Comparison of ENCODE assay signal across 8 mouse cellular contexts in the genomic region with DNA sequence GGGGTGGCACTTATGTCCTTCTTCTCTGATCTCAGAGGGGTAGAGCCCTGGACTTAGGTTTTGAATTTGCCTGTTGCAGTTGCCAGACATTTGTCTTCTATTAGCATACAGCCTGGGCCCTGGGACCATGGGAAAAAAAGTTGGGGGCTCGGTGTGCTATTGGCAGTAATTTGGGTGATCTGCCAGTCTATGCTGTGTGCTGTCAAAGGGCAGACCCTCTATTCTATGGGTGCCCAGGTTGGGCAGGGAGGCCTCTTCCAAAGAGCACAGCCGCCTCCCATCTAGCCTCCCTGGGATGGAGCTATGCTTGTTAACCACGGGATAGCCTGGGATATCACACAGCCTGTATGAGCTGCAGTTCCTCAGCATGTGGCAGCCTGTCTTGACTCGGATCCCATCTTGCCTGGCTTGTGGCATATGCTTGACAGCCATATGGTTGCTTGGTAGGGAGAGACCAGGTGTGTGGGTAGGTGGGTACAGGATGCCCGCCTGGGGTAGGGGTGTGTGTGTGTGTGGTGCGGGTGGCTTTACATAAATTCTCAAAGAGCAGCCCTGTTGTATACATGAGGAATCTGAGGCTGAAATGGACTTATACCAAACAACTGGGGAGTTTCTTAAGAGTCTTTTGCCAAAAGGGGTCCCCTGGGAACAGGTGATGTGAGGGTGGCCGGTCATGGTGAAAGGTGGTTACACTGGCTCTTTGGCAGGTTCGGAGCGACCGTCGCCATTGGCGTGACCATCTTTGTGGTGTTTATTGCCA. TPM values are rescaled to one million over a fixed set of nuclear protein-coding genes. Genes with fewer than 3 reads are reported as not detected.
DNase-seq lines count a peak whose midpoint lies in the region; ATAC-seq and TF ChIP-seq lines count a peak whose summit lies in the region.

No protein-coding gene starts in this region.

- H3K36me3 ChIP-seq in kidney, embryonic 15.5 days, result peaks cover 51% of the 10 kb centered on the region
- peaks cover 41% of the 10 kb centered on the region for H3K36me3 ChIP-seq in heart, postnatal 0 days (replicated peaks; ENCODE audit: control insufficient read depth, insufficient read depth, low read length)
- peaks cover 4% of the 10 kb centered on the region; the same call in 1 of the 2 replicates for H3K36me3 ChIP-seq in midbrain, embryonic 11.5 days (ENCODE audit: control insufficient read depth, insufficient read depth, low read length)

- TF ChIP-seq EP300 in heart, postnatal 0 days (IDR thresholded peaks at IDR 0.05; ENCODE audit: low read depth), result no peak

- peak overlapping the region; percentile 56 for H3K4me2 ChIP-seq in kidney, embryonic 15.5 days
- H3K4me2 ChIP-seq in heart, postnatal 0 days (ENCODE audit: low read depth, low read length), result peak overlapping the region; percentile 55
- H3K4me2 ChIP-seq in midbrain, embryonic 11.5 days, result peak overlapping the region; percentile 19; the same call in 1 of the 2 replicates

- peak overlapping the region; percentile 82 for H3K27ac ChIP-seq in kidney, embryonic 15.5 days
- H3K27ac ChIP-seq in bone marrow macrophage, adult 2 months (ENCODE audit: insufficient read depth, low read depth, low read length), result peak overlapping the region; percentile 90
- H3K27ac ChIP-seq in heart, postnatal 0 days (ENCODE audit: low read depth), result peak overlapping the region; percentile 83
- H3K27ac ChIP-seq in midbrain, embryonic 11.5 days (ENCODE audit: low read depth, low read length), result no peak overlapping the region

- 89% methylated on average over 12 of the region's 12 CpGs for whole genome bisulfite sequencing in kidney, embryonic 15.5 days
- WGBS in heart, postnatal 0 days, result 88% methylated on average over 12 of the region's 12 CpGs
- 90% methylated on average over 12 of the region's 12 CpGs for WGBS in midbrain, embryonic 11.5 days

- H3K9me3 ChIP-seq in kidney, embryonic 15.5 days (replicated peaks), result no peaks in the 10 kb centered on the region
- no peaks in the 10 kb centered on the region for H3K9me3 ChIP-seq in heart, postnatal 0 days (replicated peaks; ENCODE audit: control insufficient read depth, low read length)
- H3K9me3 ChIP-seq in midbrain, embryonic 11.5 days (ENCODE audit: control insufficient read depth, low read length), result no peaks in the 10 kb centered on the region

- peaks cover 34% of the 10 kb centered on the region for H3K4me1 ChIP-seq in kidney, embryonic 15.5 days
- peaks cover 37% of the 10 kb centered on the region for H3K4me1 ChIP-seq in bone marrow macrophage, adult 2 months (ENCODE audit: control insufficient read depth, insufficient read depth, low read length)
- 0 out of 2 replicates have a peak, but pooled peaks cover 16% of the 10 kb centered on the region for H3K4me1 ChIP-seq in heart, postnatal 0 days (ENCODE audit: control insufficient read depth, insufficient read depth)
- H3K4me1 ChIP-seq in midbrain, embryonic 11.5 days (ENCODE audit: control insufficient read depth, insufficient read depth, low read length), result peaks cover 9% of the 10 kb centered on the region; the same call in 1 of the 2 replicates

- H3K27me3 ChIP-seq in kidney, embryonic 15.5 days, result no peaks in the 10 kb centered on the region
- H3K27me3 ChIP-seq in heart, postnatal 0 days (ENCODE audit: control insufficient read depth, insufficient read depth, low read length), result no peaks in the 10 kb centered on the region
- no peaks in the 10 kb centered on the region for H3K27me3 ChIP-seq in midbrain, embryonic 11.5 days (ENCODE audit: control insufficient read depth, insufficient read depth, low read length)

- TF ChIP-seq CTCF in bone marrow macrophage, adult 2 months (IDR thresholded peaks at IDR 0.05; ENCODE audit: low read depth, low read length), result no peak
- no peak for TF ChIP-seq CTCF in heart, postnatal 0 days (IDR thresholded peaks at IDR 0.05; ENCODE audit: low read depth)

- no peak for ATAC-seq in kidney, embryonic 15.5 days (replicated peaks; ENCODE audit: low FRiP score)
- no peak for ATAC-seq in heart, postnatal 0 days (ENCODE audit: insufficient read depth, low read depth)
- ATAC-seq in midbrain, embryonic 11.5 days (ENCODE audit: low FRiP score), result no peak

- H3K4me3 ChIP-seq in kidney, embryonic 15.5 days (replicated peaks), result peak overlapping the region; percentile 38
- H3K4me3 ChIP-seq in bone marrow macrophage, adult 2 months (ENCODE audit: insufficient read depth, low read length), result peak overlapping the region; percentile 50
- H3K4me3 ChIP-seq in heart, postnatal 0 days (ENCODE audit: low read depth, low read length), result peak overlapping the region; percentile 33
- H3K4me3 ChIP-seq in midbrain, embryonic 11.5 days (ENCODE audit: low read depth, low read length), result no peak overlapping the region

- TF ChIP-seq POLR2A in bone marrow macrophage, adult 2 months (IDR thresholded peaks at IDR 0.05; ENCODE audit: borderline replicate concordance, low read depth, low read length), result no peak

- DNase-seq in kidney, postnatal 25 days, result no peak
- no peak for DNase-seq in heart, postnatal 0 days (ENCODE audit: low spot score)
- DNase-seq in midbrain, embryonic 11.5 days (ENCODE audit: low spot score, missing footprints), result no peak
- DNase-seq in embryo, embryonic 9.5 days (ENCODE audit: extremely low spot score), result no peak
- DNase-seq in retina, embryonic 14.5 days (ENCODE audit: low spot score), result no peak
- no peak for DNase-seq in adrenal gland, adult 2 months

- 0 out of 2 replicates have a peak overlapping the region, but pooled peaks have one; percentile 0 for H3K9ac ChIP-seq in kidney, embryonic 15.5 days
- peak overlapping the region; percentile 3 for H3K9ac ChIP-seq in heart, postnatal 0 days (replicated peaks; ENCODE audit: low read depth, low read length)
- H3K9ac ChIP-seq in midbrain, embryonic 11.5 days (ENCODE audit: low read length), result no peak overlapping the region

RNA-seq across cellular contexts. Expression of gene Trex1, which starts 4.1 kb away (rescaled TPM):
- 11.1 and 13.8 TPM in 2 replicates for polyA plus RNA-seq in kidney, embryonic 15.5 days (2015; fragmentation: Nextera tagmentation; extraction: Ambion mirVana)
- 88.4 and 110 TPM in 2 replicates for polyA plus RNA-seq in bone marrow macrophage, adult 2 months (2012; ENCODE audit: insufficient read depth, insufficient read length, missing spikeins)
- 21.6 and 44.2 TPM in 2 replicates for total RNA-seq in heart, postnatal 0 days (2014; rRNA removed; ENCODE audit: low replicate concordance)
- polyA plus RNA-seq in heart, postnatal 0 days (2015; fragmentation: Nextera tagmentation; extraction: Ambion mirVana), result 14.5 and 14.6 TPM in 2 replicates
- polyA plus RNA-seq in midbrain, embryonic 11.5 days (2014; fragmentation: Nextera tagmentation; extraction: Ambion mirVana), result 7.1 and 7.3 TPM in 2 replicates
- total RNA-seq in adrenal gland, adult 2 months (2021), result 10 to 100 TPM; 19.5 to 28.2 TPM
- polyA plus RNA-seq in adrenal gland, adult 2 months (2012; rRNA removed), result 129 and 130 TPM in 2 replicates

RNA-seq across cellular contexts. Expression of gene Shisa5, which starts 17.1 kb away (rescaled TPM):
- polyA plus RNA-seq in kidney, embryonic 15.5 days (2015; fragmentation: Nextera tagmentation; extraction: Ambion mirVana), result 81.7 and 95.6 TPM in 2 replicates
- 324 and 428 TPM in 2 replicates for polyA plus RNA-seq in bone marrow macrophage, adult 2 months (2012; ENCODE audit: insufficient read depth, insufficient read length, missing spikeins)
- 76.9 and 102 TPM in 2 replicates for total RNA-seq in heart, postnatal 0 days (2014; rRNA removed; ENCODE audit: low replicate concordance)
- 49.0 and 51.8 TPM in 2 replicates for polyA plus RNA-seq in heart, postnatal 0 days (2015; fragmentation: Nextera tagmentation; extraction: Ambion mirVana)
- polyA plus RNA-seq in midbrain, embryonic 11.5 days (2014; fragmentation: Nextera tagmentation; extraction: Ambion mirVana), result 27.1 and 29.9 TPM in 2 replicates
- total RNA-seq in adrenal gland, adult 2 months (2021), result 100 to 1,000 TPM; 143 to 167 TPM
- 586 and 732 TPM in 2 replicates for polyA plus RNA-seq in adrenal gland, adult 2 months (2012; rRNA removed)

RNA-seq across cellular contexts. Expression of gene Atrip, which starts 18.5 kb away (rescaled TPM):
- polyA plus RNA-seq in kidney, embryonic 15.5 days (2015; fragmentation: Nextera tagmentation; extraction: Ambion mirVana), result 26.3 and 27.0 TPM in 2 replicates
- 7.2 and 9.9 TPM in 2 replicates for polyA plus RNA-seq in bone marrow macrophage, adult 2 months (2012; ENCODE audit: insufficient read depth, insufficient read length, missing spikeins)
- total RNA-seq in heart, postnatal 0 days (2014; rRNA removed; ENCODE audit: low replicate concordance), result 17.1 and 31.2 TPM in 2 replicates
- 11.1 and 11.7 TPM in 2 replicates for polyA plus RNA-seq in heart, postnatal 0 days (2015; fragmentation: Nextera tagmentation; extraction: Ambion mirVana)
- 21.7 and 25.0 TPM in 2 replicates for polyA plus RNA-seq in midbrain, embryonic 11.5 days (2014; fragmentation: Nextera tagmentation; extraction: Ambion mirVana)
- total RNA-seq in adrenal gland, adult 2 months (2021), result 10 to 100 TPM; 12.5 to 17.5 TPM
- polyA plus RNA-seq in adrenal gland, adult 2 months (2012; rRNA removed), result 22.3 and 25.3 TPM in 2 replicates

RNA-seq across cellular contexts. Expression of gene Ccdc51, which starts 26.8 kb away (rescaled TPM):
- polyA plus RNA-seq in kidney, embryonic 15.5 days (2015; fragmentation: Nextera tagmentation; extraction: Ambion mirVana), result 12.9 and 13.6 TPM in 2 replicates
- 6.4 and 8.8 TPM in 2 replicates for polyA plus RNA-seq in bone marrow macrophage, adult 2 months (2012; ENCODE audit: insufficient read depth, insufficient read length, missing spikeins)
- total RNA-seq in heart, postnatal 0 days (2014; rRNA removed; ENCODE audit: low replicate concordance), result 11.6 and 19.5 TPM in 2 replicates
- 14.3 and 14.6 TPM in 2 replicates for polyA plus RNA-seq in heart, postnatal 0 days (2015; fragmentation: Nextera tagmentation; extraction: Ambion mirVana)
- 11.4 and 14.2 TPM in 2 replicates for polyA plus RNA-seq in midbrain, embryonic 11.5 days (2014; fragmentation: Nextera tagmentation; extraction: Ambion mirVana)
- total RNA-seq in adrenal gland, adult 2 months (2021), result 10 to 100 TPM in 1 of 2 experiments, 1 to 10 TPM in 1; 9.2 to 18.9 TPM
- polyA plus RNA-seq in adrenal gland, adult 2 months (2012; rRNA removed), result 11.4 and 12.6 TPM in 2 replicates

RNA-seq across cellular contexts. Expression of gene Tma7, which starts 26.9 kb away (rescaled TPM):
- 616 and 693 TPM in 2 replicates for polyA plus RNA-seq in kidney, embryonic 15.5 days (2015; fragmentation: Nextera tagmentation; extraction: Ambion mirVana)
- 299 and 308 TPM in 2 replicates for polyA plus RNA-seq in bone marrow macrophage, adult 2 months (2012; ENCODE audit: insufficient read depth, insufficient read length, missing spikeins)
- total RNA-seq in heart, postnatal 0 days (2014; rRNA removed; ENCODE audit: low replicate concordance), result 70.4 and 74.5 TPM in 2 replicates
- polyA plus RNA-seq in heart, postnatal 0 days (2015; fragmentation: Nextera tagmentation; extraction: Ambion mirVana), result 490 and 527 TPM in 2 replicates
- 819 and 852 TPM in 2 replicates for polyA plus RNA-seq in midbrain, embryonic 11.5 days (2014; fragmentation: Nextera tagmentation; extraction: Ambion mirVana)
- total RNA-seq in adrenal gland, adult 2 months (2021), result 100 to 1,000 TPM; 393 to 485 TPM
- polyA plus RNA-seq in adrenal gland, adult 2 months (2012; rRNA removed), result 6.9 and 9.6 TPM in 2 replicates
